Comparison of ENCODE assay signal across 15 mouse cellular contexts in genomic region chr16:43951591-43951990, GRCm38 (mm10). TPM values are rescaled to one million over a fixed set of nuclear protein-coding genes. Genes with fewer than 3 reads are reported as not detected.
A peak's percentile ranks its signal among the peaks of the same experiment; 100 is the strongest.
DNase-seq lines count a peak whose midpoint lies in the region; ATAC-seq lines count a peak whose summit lies in the region.
"Had no signal": no experiment of that assay in that cellular context is flagged by ENCODE, and none has a peak within 500 bp of the region (broad histone marks: within the 10 kb centered on the region; RNA-seq: fewer than 3 reads in every experiment).

No protein-coding gene starts in this region.

- H3K9ac ChIP-seq in liver, embryonic 16.5 days (ENCODE audit: low read depth, low read length): no peak overlapping the region
- H3K9ac ChIP-seq in liver, embryonic 11.5 days (ENCODE audit: low read depth, low read length): no peak overlapping the region
- H3K9ac ChIP-seq in stomach, embryonic 14.5 days (replicated peaks; ENCODE audit: low read depth, low read length): no peak overlapping the region
- H3K9ac ChIP-seq: hindbrain, embryonic 13.5 days; neural tube, embryonic 13.5 days had no signal

- H3K4me1 ChIP-seq in liver, embryonic 16.5 days (ENCODE audit: control insufficient read depth, low read depth, low read length): no peaks in the 10 kb centered on the region
- no peaks in the 10 kb centered on the region for H3K4me1 ChIP-seq in liver, embryonic 11.5 days (replicated peaks; ENCODE audit: control insufficient read depth, insufficient read depth, low read length)
- H3K4me1 ChIP-seq in stomach, embryonic 14.5 days (ENCODE audit: control insufficient read depth, insufficient read depth, low read length): peaks cover 5% of the 10 kb centered on the region; the same call in 1 of the 2 replicates
- H3K4me1 ChIP-seq: hindbrain, embryonic 13.5 days; neural tube, embryonic 13.5 days had no signal

- no peak overlapping the region for H3K27ac ChIP-seq in liver, embryonic 16.5 days (ENCODE audit: low read length)
- no peak overlapping the region for H3K27ac ChIP-seq in liver, embryonic 11.5 days (ENCODE audit: low read depth, low read length)
- H3K27ac ChIP-seq in stomach, embryonic 14.5 days (ENCODE audit: low read length): no peak overlapping the region
- H3K27ac ChIP-seq: hindbrain, embryonic 13.5 days; neural tube, embryonic 13.5 days had no signal

- ATAC-seq in liver, embryonic 16.5 days (ENCODE audit: low read depth): peak; percentile 45; the same call in 1 of the 2 replicates
- ATAC-seq in liver, embryonic 11.5 days (replicated peaks; ENCODE audit: low FRiP score): no peak
- ATAC-seq in stomach, embryonic 14.5 days (ENCODE audit: insufficient number of reproducible peaks, insufficient read depth, low FRiP score, low read depth): peak; percentile 61; the same call in 1 of the 2 replicates

- H3K4me2 ChIP-seq in liver, embryonic 16.5 days (ENCODE audit: low read depth, low read length): no peak overlapping the region
- H3K4me2 ChIP-seq in liver, embryonic 11.5 days: no peak overlapping the region
- no peak overlapping the region for H3K4me2 ChIP-seq in stomach, embryonic 14.5 days (replicated peaks; ENCODE audit: low read depth, low read length)
- H3K4me2 ChIP-seq: hindbrain, embryonic 13.5 days; neural tube, embryonic 13.5 days had no signal

- no peaks in the 10 kb centered on the region for H3K9me3 ChIP-seq in liver, embryonic 16.5 days (replicated peaks; ENCODE audit: control insufficient read depth, low read length)
- no peaks in the 10 kb centered on the region for H3K9me3 ChIP-seq in liver, embryonic 11.5 days (ENCODE audit: control insufficient read depth, low read length)
- no peaks in the 10 kb centered on the region for H3K9me3 ChIP-seq in stomach, embryonic 14.5 days (ENCODE audit: control insufficient read depth, low read depth, low read length)
- H3K9me3 ChIP-seq: hindbrain, embryonic 13.5 days; neural tube, embryonic 13.5 days had no signal

- no peak overlapping the region for H3K4me3 ChIP-seq in liver, embryonic 16.5 days (ENCODE audit: low read depth, low read length)
- H3K4me3 ChIP-seq in liver, embryonic 11.5 days (ENCODE audit: low read depth, low read length): no peak overlapping the region
- no peak overlapping the region for H3K4me3 ChIP-seq in stomach, embryonic 14.5 days (ENCODE audit: low read depth, low read length)
- H3K4me3 ChIP-seq: hindbrain, embryonic 13.5 days; neural tube, embryonic 13.5 days had no signal

- DNase-seq in adrenal gland, postnatal 14 days: peak; percentile 8
- no peak for DNase-seq in adrenal gland, postnatal 10 days
- no peak for DNase-seq in liver, embryonic 11.5 days (ENCODE audit: low spot score)
- DNase-seq in lung, postnatal 36 days: peak; percentile 75
- DNase-seq in kidney, postnatal 25 days: no peak
- no peak for DNase-seq in embryo, embryonic 10.5 days (ENCODE audit: low spot score)
- DNase-seq: adrenal gland, adult 8-10 months; cerebellum, adult 18-20 months; gastrocnemius, postnatal 25 days; left cerebral cortex, postnatal 4 days; thymus, postnatal 36 days had no signal

- no peaks in the 10 kb centered on the region for H3K27me3 ChIP-seq in liver, embryonic 16.5 days (ENCODE audit: control insufficient read depth, insufficient read depth, low read depth, low read length)
- no peaks in the 10 kb centered on the region for H3K27me3 ChIP-seq in liver, embryonic 11.5 days (replicated peaks; ENCODE audit: control insufficient read depth, insufficient read depth, low read length)
- no peaks in the 10 kb centered on the region for H3K27me3 ChIP-seq in stomach, embryonic 14.5 days (ENCODE audit: control insufficient read depth, insufficient read depth, low read length)
- H3K27me3 ChIP-seq: hindbrain, embryonic 13.5 days; neural tube, embryonic 13.5 days had no signal

- 21% methylated on average over 4 of the region's 4 CpGs for WGBS in liver, embryonic 16.5 days (ENCODE audit: insufficient replicate concordance)
- WGBS in liver, embryonic 11.5 days: 37% methylated on average over 4 of the region's 4 CpGs
- 54% methylated on average over 4 of the region's 4 CpGs for WGBS in stomach, embryonic 14.5 days

- no peaks in the 10 kb centered on the region for H3K36me3 ChIP-seq in liver, embryonic 16.5 days (ENCODE audit: control insufficient read depth, insufficient read depth)
- H3K36me3 ChIP-seq in liver, embryonic 11.5 days (ENCODE audit: control insufficient read depth, insufficient read depth, low read length): no peaks in the 10 kb centered on the region
- no peaks in the 10 kb centered on the region for H3K36me3 ChIP-seq in stomach, embryonic 14.5 days (ENCODE audit: control insufficient read depth, insufficient read depth, low read length)
- H3K36me3 ChIP-seq: hindbrain, embryonic 13.5 days had no signal

RNA-seq across cellular contexts. Expression of gene Qtrt2, which starts 25.0 kb away (rescaled TPM):
- 31.5 and 31.9 TPM in 2 replicates for total RNA-seq in adrenal gland, postnatal 14 days (2021)
- total RNA-seq in adrenal gland, postnatal 10 days (2021): 10 to 100 TPM; 26.8 to 34.0 TPM
- polyA plus RNA-seq in liver, embryonic 16.5 days (2015; fragmentation: Nextera tagmentation; extraction: Ambion mirVana): 4.6 and 5.0 TPM in 2 replicates
- 26.5 and 27.7 TPM in 2 replicates for polyA plus RNA-seq in liver, embryonic 11.5 days (2014; fragmentation: Nextera tagmentation; extraction: Ambion mirVana)
- polyA plus RNA-seq in stomach, embryonic 14.5 days (2014; fragmentation: Nextera tagmentation; extraction: Ambion mirVana): 36.0 and 36.4 TPM in 2 replicates

RNA-seq across cellular contexts. Expression of gene Zdhhc23, which starts 28.0 kb away (rescaled TPM):
- total RNA-seq in adrenal gland, postnatal 14 days (2021): 0.82 and 1.1 TPM in 2 replicates
- total RNA-seq in adrenal gland, postnatal 10 days (2021): 1 to 10 TPM; 1.5 to 2.2 TPM
- polyA plus RNA-seq in liver, embryonic 16.5 days (2015; fragmentation: Nextera tagmentation; extraction: Ambion mirVana): 0.31 and 0.34 TPM in 2 replicates
- polyA plus RNA-seq in liver, embryonic 11.5 days (2014; fragmentation: Nextera tagmentation; extraction: Ambion mirVana): 0.88 and 1.4 TPM in 2 replicates
- 3.1 and 3.2 TPM in 2 replicates for polyA plus RNA-seq in stomach, embryonic 14.5 days (2014; fragmentation: Nextera tagmentation; extraction: Ambion mirVana)

Comparison
In these comparisons a context has a peak if more than half of its experiments do, and no peak if none do; other contexts are left out.
1. DNase-seq: peak in adrenal gland, postnatal 14 days (single experiment) and lung, postnatal 36 days (single experiment); none in adrenal gland, postnatal 10 days (single experiment), liver, embryonic 11.5 days (single experiment), kidney, postnatal 25 days (0 of 2) and embryo, embryonic 10.5 days (single experiment).